Mouse (Mus musculus) thymus, adult 2 months (tissue): ENCODE results near the gene Zfp428.

Experiments used
- CTCF ChIP-seq: fragments of 200-500 bp; IDR thresholded peaks from 2 replicates; pipeline ENCODE4 v1.5.1; 2012; ENCODE audit warnings: mild to moderate bottlenecking, control low read depth, low read length, moderate library complexity, borderline replicate concordance; ENCODE audit not compliant: control insufficient read depth, poor library complexity, insufficient read depth; ENCODE audit errors: extremely low read depth
- POLR2A ChIP-seq: fragments of 200-500 bp; IDR thresholded peaks from 2 replicates; pipeline ENCODE4 v1.6.1; 2012; ENCODE audit warnings: mild to moderate bottlenecking, low read length, control low read depth, moderate library complexity; ENCODE audit not compliant: control insufficient read depth, poor library complexity, insufficient read depth; ENCODE audit errors: extremely low read depth

DNA sequence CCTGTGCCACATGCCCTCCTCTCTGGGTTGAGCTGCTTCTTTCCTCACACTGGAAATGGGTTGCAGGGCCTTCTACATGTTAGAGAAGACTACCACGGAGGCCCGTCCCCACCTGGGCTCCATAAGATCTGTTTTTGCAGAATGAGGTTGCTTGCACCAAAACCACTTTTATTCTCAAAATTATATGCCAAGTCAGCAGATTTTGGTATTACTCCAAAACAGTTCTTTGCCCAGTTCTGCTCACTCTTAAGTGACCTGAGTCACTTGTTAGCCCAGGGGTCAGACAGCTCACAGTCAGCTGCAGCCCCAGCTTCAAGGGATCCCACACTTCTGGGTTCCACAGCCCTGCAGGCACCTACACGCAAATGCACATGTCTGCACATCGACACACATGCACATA lies 54.6 kb downstream of the Zfp428 start:
- TF ChIP-seq CTCF: no peak
- no peak for TF ChIP-seq POLR2A
